Mouse (Mus musculus): ENCODE data around the gene Nmnat2. TPM values are rescaled to one million over a fixed set of nuclear protein-coding genes. Genes with fewer than 3 reads are reported as not detected.

Gene Nmnat2
- total and polyA plus RNA-seq, 3 experiments, result 1.3 to 2.8 TPM; not detected in 1

- Histone ChIP-seq H3K36me3 (ENCODE audit: control insufficient read depth in 1 of 2, insufficient read depth in 2 of 2, low read length in 2 of 2) (no peaks in the 10 kb centered on the region), H3K4me1 (ENCODE audit: control insufficient read depth in 1 of 2, insufficient read depth in 2 of 2, low read length in 2 of 2) (no peaks in the 10 kb centered on the region), H3K27ac (ENCODE audit: control insufficient read depth, low read depth, low read length) (no peak overlapping the region), H3K9me3 (replicated peaks; ENCODE audit: insufficient read depth, low read length) (no peaks in the 10 kb centered on the region), H3K4me3 (ENCODE audit: control insufficient read depth in 1 of 2, insufficient read depth in 1 of 2, low read depth in 2 of 2, low read length in 2 of 2) (0 out of 4 replicates have a peak overlapping the region, but pooled peaks of 1 of the 2 experiments have one; percentile 11), H3K27me3 (ENCODE audit: control insufficient read depth in 1 of 2, insufficient read depth in 2 of 2, low read length in 2 of 2) (no peaks in the 10 kb centered on the region), H3K9ac (ENCODE audit: control insufficient read depth, low read depth, low read length, poor library complexity, severe bottlenecking) (0 out of 2 replicates have a peak overlapping the region, but pooled peaks have one; percentile 12), H3K79me2 (ENCODE audit: control insufficient read depth, insufficient read depth, low read length, poor library complexity) (no peaks in the 10 kb centered on the region)
- DNase-seq (ENCODE audit: low read depth, low spot score), result no peak
- TF ChIP-seq UBTF (IDR thresholded peaks at IDR 0.05; ENCODE audit: borderline replicate concordance, insufficient read depth, low read depth, low read length) (no peak), RCOR1 (IDR thresholded peaks at IDR 0.05; ENCODE audit: low read depth, low read length) (no peak), MYB (IDR thresholded peaks at IDR 0.05; ENCODE audit: low read depth, low read length) (no peak), CHD1 (IDR thresholded peaks at IDR 0.05; ENCODE audit: low read depth, low read length) (no peak), ZC3H11A (IDR thresholded peaks at IDR 0.05; ENCODE audit: low read depth, low read length) (no peak), NRF1 (IDR thresholded peaks at IDR 0.05; ENCODE audit: insufficient read depth, low read depth, low read length, poor library complexity, severe bottlenecking) (no peak), USF1 (IDR thresholded peaks at IDR 0.05; ENCODE audit: low read depth, low read length) (no peak), ELF1 (IDR thresholded peaks at IDR 0.05; ENCODE audit: low read depth, low read length) (no peak), TCF12 (IDR thresholded peaks at IDR 0.05; ENCODE audit: low read depth, low read length) (no peak), SMC3 (IDR thresholded peaks at IDR 0.05; ENCODE audit: low read depth, low read length) (no peak)
Observed at GRCm38 (mm10) chr1:153100912-153101311, 146.1 kb downstream of the Nmnat2 start.

GRCm38 (mm10) chr1:153101327-153101880 is 146.6 kb downstream of the Nmnat2 start:
- Histone ChIP-seq H3K36me3 (ENCODE audit: control insufficient read depth in 1 of 2, insufficient read depth in 2 of 2, low read length in 2 of 2) (no peaks in the 10 kb centered on the region), H3K27ac (ENCODE audit: control insufficient read depth, low read depth, low read length) (no peak overlapping the region), H3K4me3 (ENCODE audit: control insufficient read depth in 1 of 2, insufficient read depth in 1 of 2, low read depth in 2 of 2, low read length in 2 of 2) (0 out of 4 replicates have a peak overlapping the region, but pooled peaks of 1 of the 2 experiments have one; percentile 11), H3K9me3 (replicated peaks; ENCODE audit: insufficient read depth, low read length) (no peaks in the 10 kb centered on the region), H3K79me2 (ENCODE audit: control insufficient read depth, insufficient read depth, low read length, poor library complexity) (no peaks in the 10 kb centered on the region), H3K4me1 (ENCODE audit: control insufficient read depth in 1 of 2, insufficient read depth in 2 of 2, low read length in 2 of 2) (no peaks in the 10 kb centered on the region), H3K27me3 (ENCODE audit: control insufficient read depth in 1 of 2, insufficient read depth in 2 of 2, low read length in 2 of 2) (no peaks in the 10 kb centered on the region), H3K9ac (ENCODE audit: control insufficient read depth, low read depth, low read length, poor library complexity, severe bottlenecking) (0 out of 2 replicates have a peak overlapping the region, but pooled peaks have one; percentile 12)
- DNase-seq (ENCODE audit: low read depth, low spot score), result peak; percentile 78
- peak; percentile 81 for TF ChIP-seq SMC3 (IDR thresholded peaks at IDR 0.05; ENCODE audit: low read depth, low read length)
- TF ChIP-seq ZC3H11A (IDR thresholded peaks at IDR 0.05; ENCODE audit: low read depth, low read length), result peak; percentile 79
- TF ChIP-seq USF2 (IDR thresholded peaks at IDR 0.05; ENCODE audit: borderline replicate concordance in 1 of 2, insufficient read depth in 1 of 2, low read depth in 1 of 2, low read length in 2 of 2), result no peak
- TF ChIP-seq RAD21 (IDR thresholded peaks at IDR 0.05; ENCODE audit: low read depth, low read length), result peak; percentile 76
- TF ChIP-seq CTCF (IDR thresholded peaks at IDR 0.05 in 2 of 3, conservative IDR thresholded peaks at IDR 0.05 in 1 of 3; ENCODE audit: control insufficient read depth in 1 of 3, insufficient read depth in 1 of 3, low read depth in 2 of 3, low read length in 3 of 3, poor library complexity in 1 of 3, severe bottlenecking in 1 of 3), result peak; percentile 64 to 77 (median 72)
- TF ChIP-seq MYC (IDR thresholded peaks at IDR 0.05; ENCODE audit: low read depth, low read length), result no peak

Measured in MEL (cell line).